Mouse (Mus musculus): ENCODE results near the gene Dlg2. TPM values are rescaled to one million over a fixed set of nuclear protein-coding genes. Genes with fewer than 3 reads are reported as not detected.
A peak's percentile ranks its signal among the peaks of the same experiment; 100 is the strongest.

The Dlg2 gene
- total RNA-seq (2021) = 52.8 and 71.9 TPM in 2 replicates
- long read RNA-seq, experiment 1, partial matches to known transcripts = 1 of 16 reads
- long read RNA-seq, experiment 1, other reads (novel, unspliced or antisense) = 15 of 16 reads
- long read RNA-seq, experiment 2, partial matches to known transcripts = 4 of 15 reads
- long read RNA-seq, experiment 2, other reads (novel, unspliced or antisense) = 10 of 15 reads

DNA sequence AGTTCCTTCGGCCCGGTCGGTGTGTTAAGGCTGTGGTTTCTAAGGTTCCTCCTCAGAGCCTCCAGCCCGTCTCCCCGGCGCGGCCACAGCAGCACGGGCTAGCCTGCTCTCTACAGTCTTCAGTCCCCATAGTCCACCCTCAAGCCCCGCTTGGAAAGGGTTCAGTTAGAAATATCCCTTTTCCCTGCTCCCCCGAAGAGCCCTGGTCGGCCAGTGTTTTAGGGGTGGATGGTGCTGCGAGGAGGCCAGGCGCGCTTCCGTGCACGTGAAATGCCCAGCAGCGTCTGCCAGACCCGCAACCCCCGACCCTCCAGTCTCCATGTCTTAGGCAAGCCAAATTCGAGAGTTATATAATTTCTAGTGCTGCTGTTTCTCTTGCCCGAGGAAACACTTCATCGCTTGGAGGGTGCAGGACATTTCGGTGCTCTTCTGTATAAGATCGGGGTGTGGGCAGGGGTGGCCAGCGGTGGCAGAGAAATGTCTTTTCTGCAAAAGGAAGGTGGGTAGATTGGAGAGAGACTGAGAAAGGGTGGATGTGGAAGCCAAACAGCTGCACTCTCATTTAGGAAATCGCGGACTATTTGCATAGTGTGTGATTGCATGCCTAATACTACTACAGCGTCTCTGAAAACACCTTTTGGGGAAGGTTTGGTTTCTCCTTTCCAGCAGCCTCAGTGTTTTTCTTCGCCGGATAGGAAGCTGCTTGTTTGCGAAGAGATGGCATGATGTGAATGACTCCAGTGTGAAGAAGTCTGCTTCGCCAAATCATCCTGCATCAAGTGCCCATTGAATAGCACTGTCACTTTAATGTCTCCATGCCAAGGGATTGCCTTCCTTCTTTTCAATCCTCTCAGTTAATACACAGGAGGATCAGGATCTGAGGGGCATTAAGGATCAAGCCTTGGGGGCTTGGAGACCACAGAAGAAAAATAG is at the start of gene Dlg2:
TSS of gene Dlg2 (plus strand) at position 360 of the 933 bp plus-strand sequence.
- DNase-seq = peak; percentile 16

DNA sequence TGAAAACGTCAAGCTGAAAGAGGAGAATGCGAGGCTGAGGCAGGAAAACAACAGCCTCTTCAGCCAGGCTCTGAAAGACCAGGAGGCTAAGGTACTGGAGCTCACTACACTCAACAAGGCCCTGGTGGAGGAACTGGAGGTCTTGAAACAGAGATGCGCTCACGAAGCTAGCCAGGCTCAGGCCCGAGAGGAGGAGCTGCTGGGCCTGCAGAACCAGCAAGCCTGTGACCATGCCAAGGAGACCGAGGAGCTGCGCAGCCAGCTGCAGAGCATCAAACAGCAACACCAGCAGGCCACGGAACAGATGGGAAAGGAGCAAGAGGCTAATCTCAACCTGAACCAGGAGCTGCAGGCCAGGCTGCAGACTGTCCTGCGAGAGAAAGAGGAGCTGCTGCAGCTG is 49.5 kb upstream of the Dlg2 start:
- peak; percentile 11 for DNase-seq

DNA sequence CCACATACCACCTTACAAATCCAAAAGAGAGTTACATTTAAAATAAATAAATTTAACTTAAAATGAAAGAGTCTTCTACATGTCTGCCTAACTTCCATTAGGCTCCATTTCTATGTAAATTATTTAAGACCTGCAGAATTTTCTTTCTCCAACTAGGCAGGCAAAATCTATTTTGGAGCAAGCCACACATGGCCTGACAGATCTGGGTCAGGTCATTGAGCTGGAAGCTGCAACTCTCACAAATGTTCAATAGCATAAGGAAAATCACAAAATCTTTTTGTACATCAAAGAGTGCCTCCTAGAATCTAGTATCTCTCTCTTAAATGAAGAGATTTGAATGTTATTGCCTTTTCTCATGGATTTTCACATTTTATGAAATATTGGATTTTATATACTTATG is 44.3 kb upstream of the Dlg2 start:
- no peak for DNase-seq

DNA sequence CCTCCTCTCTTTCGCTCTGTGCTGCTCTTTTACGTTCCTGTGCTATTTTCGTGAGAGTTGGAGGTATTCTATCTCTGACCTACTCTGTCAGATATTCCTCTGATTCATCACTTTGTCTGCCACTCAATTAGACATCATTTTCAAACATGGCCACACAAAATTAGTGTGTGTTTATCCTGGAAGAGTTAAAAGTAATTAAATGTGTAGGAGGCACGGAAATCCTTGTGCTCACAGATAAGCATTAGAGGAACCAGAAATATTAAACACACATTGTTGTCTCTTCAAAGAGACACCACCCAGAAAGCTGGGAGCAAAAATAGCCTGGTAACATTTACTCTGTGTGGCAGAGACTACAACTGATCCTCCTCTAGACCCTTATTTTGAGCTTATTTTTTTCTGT is 36.4 kb upstream of the Dlg2 start:
- no peak for DNase-seq

DNA sequence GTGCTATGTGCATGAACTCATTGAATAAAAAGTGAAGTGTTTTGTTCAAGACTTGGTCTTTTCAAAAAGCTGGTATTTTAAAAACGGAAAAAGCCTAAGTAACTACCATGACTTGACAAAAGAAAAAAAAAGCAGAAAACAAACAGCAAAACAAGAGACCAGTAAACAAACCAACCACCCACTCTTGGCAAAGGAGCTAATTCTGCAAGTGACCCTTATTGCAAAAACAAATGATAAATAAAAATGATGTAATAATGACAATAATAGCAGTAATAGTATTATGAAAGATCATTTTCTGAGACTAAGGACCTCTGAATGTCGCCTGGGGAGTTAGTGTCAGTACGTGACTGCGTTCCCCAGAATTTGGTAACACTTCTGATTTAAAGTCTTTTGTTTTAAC is 34.4 kb upstream of the Dlg2 start:
- no peak for DNase-seq

DNA sequence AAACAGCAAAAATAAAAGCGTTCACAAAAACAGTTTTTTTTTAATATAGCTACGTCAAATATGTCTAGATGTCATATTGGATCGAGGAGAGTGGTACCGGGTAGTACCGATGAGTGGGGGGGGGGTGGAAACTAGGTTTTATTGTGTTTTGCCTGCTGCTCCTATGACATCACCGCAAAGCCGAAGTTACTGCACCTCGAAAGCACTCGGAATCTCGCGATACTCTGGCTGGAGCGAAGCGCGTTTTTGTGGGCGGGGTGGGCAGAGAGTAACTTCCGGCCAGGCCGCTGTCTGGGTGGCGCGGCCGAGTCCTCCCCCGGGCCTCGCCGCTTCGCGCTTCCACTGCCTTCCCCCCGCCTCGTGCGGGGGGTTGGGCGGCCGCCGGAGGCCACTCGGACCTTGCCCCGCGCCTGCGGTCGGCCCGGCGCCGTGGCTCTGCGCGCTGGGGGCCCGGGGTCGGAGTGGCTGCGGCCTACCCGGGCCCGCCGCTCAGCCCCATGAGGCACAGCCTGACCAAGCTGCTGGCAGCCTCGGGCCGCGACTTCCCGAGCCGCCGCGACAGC is 33.9 kb upstream of the Dlg2 start, which contains the start of gene Crebzf:
TSS of gene Crebzf (plus strand) at position 212 of the 563 bp plus-strand sequence.
- peak; percentile 98 for DNase-seq

DNA sequence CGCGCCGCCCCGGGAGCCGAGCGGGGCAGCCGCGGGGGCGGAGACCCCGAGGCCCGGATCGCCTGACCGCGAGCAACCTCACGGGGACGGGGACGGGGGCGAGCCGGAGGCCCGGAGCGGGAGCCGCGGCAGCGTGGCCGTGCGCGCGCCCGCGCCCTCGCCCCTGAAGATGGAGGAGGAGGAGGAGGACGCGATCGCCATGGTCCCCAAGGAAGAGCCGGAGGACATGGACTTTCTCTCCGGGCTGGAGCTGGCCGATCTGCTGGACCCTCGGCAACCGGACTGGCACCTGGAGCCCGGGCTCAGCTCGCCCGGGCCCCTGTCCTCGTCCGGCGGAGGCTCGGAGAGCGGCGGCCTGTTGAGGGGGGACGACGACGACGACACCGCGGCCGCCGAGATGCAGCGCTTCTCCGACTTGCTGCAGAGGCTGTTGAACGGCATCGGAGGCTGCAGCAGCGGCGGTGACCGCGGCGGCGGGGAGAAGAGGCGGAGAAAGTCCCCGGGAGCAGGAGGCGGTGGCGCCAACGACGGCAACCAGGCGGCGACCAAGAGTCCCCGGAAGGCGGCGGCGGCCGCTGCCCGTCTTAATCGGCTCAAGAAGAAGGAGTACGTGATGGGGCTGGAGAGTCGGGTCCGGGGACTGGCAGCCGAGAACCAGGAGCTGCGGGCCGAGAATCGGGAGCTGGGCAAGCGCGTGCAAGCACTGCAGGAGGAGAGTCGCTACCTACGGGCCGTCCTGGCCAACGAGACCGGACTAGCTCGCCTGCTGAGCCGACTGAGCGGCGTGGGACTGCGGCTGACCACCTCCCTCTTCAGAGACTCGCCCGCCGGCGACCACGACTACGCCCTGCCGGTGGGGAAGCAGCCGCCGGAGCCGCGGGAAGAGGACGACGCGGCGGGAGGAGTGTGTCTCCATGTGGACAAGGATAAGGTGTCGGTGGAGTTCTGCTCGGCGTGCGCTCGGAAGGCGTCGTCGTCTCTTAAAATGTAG is 33.1 kb upstream of the Dlg2 start:
- peak; percentile 87 for DNase-seq

DNA sequence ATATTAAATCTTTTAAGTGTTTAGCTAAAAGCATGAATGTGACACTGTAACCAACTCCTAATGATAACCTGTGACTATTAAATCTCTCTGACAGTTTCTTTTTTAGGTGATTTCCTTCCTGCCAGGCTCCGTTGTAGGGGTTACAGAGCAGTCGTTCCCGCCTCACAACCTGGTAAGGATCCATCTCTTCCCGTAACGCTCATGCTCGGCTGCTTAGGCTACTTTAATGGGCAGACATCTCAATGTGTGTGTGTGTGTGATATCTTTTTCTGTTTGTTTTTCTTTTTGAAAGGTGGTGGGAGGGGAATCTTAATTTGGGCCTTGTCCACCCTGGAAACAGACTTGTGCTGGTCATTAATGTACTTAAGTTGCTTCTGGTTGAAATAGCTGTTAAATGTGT is 32.3 kb upstream of the Dlg2 start:
- no peak for DNase-seq

DNA sequence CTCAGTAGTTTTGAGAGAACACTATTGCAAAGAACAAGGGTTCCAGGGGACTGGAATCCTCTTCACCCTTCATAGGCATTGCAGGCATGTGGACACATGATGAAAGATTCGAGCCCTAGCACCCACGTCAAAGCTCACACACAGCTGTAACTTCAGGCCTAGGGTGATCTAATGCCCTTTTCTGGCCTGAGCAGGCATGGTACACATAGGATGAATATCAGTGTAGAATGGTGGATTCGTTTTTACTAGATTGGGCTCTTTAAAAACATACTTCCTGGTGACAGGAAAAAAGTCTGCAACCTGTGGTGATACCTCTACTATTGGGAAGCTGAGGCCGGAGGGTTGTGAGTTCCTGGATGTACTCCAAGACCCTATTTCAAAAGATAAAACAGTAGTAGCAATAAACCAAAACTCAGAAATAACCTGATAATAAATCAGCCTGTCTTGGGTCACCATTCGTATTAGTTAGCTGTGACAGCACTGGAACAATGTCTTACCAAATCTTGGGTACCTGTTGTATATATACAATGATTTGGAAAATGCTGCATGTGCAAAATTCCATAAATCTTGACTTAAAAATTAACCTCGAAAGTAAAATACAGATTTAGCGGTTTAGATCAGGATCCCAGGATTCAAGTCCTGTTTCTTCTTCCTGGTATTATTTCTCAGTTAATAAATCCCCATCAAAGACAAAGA is 20.2 kb upstream of the Dlg2 start:
- no peak for DNase-seq

DNA sequence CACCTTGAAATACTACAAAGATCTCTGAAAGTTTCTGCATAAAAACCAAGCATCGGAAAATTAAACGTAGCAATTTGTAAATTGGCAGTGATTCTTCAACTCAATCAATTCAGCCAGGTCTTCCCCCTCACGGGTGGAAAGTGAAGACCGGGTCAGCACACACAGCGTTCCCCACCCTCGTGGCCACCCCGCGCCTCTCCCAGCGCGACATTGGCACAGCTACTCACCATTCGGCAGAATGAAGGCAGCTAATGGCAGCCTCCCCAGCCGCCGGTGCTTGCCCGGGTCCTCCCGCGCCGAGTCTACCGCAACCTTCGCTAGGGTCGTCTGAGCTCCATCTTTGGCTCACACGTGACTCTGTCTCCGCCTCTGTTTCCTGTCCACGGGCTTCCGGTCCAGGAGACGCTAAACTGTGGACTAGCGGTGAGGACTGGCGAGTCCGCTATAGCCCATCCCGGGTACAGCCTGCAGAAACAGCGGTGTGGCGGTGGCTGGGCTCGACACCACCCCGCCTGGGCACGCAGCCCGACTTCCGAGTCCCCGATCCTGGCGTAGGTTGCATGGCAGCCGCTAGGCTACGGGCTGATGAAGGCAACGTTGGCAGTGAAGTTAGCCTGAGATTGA is 19.5 kb upstream of the Dlg2 start, which contains the start of gene Tmem126a:
TSS of gene Tmem126a (minus strand) at position 385 of the 624 bp plus-strand sequence.
- DNase-seq = peak; percentile 92

DNA sequence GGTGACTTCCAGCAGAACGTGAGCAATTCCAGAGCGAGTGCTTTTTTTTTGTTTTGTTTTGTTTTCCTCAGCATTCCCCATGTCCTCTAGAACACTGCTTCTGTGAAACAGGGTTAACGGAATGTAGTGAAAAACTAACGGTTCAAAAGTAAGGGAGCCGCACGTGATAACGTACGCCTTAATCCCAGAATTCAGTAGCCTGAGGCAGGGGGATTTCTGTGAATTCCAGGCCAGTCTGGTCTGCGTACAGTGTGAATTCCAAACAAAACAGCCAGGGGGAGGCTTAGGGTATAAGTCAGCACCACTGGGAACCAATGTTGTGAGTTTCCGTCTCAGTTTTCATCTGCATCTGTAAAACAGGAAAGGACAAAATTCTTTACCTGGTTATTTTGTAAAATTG is 19.0 kb upstream of the Dlg2 start:
- DNase-seq = peak; percentile 38

DNA sequence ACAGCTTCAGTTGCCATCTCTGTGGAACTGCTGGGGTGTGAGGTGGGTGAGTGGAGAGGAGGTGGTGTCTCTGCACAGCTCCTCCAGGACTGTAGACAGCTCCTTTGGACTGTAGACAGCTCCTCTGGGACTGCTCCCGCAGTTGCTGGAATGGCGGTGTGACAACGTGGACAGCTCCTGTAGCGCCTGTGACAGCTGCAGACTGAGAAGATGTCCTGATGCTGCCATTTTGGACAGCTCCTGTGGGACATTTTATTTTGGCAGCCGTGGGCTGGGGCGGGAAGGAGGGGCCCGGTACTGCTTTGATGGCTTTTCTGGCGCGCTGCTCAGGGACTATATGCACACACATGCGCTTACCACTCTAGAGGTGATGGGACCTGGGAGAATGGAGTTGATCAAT is 16.1 kb upstream of the Dlg2 start:
- peak; percentile 29 for DNase-seq

DNA sequence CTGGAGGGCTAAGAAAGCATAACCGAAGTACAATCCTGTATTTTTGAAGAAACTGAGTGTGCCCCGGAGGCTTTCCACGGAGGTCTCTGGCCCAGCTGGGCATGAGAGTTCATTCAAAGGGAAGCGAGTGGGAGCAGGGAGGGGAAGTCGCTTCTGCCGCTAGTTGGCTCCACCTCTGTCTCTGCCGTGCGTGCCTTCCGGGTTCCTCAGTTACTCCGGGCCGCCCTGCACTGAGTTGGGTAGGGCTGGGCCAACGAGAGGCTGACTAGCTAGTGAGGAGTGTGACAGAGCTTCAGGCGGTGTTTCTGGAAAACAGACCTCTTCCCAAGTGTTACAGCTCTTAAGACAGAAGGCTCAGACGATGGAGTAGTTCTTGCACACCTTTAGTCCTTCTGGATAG is 15.5 kb upstream of the Dlg2 start:
- DNase-seq = peak; percentile 68

DNA sequence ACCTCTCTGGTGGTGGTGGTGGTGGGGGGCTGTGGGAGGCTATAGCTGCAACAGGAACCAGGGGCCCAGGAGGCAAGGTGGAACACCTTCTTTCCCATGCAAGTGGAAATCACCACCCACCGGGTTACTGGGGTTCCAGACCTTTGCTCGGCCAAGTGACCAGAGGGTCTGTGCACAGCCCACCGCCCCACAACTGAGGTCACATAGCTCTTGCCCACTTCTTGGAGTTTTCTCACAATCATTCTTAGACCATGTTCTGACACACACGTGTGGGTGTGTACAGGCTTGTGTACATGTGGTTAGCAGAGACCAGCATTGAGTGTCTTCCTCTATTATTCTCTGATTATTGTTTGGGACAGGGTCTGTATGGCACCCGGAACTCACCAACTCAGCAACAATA is 15.0 kb upstream of the Dlg2 start:
- no peak for DNase-seq

DNA sequence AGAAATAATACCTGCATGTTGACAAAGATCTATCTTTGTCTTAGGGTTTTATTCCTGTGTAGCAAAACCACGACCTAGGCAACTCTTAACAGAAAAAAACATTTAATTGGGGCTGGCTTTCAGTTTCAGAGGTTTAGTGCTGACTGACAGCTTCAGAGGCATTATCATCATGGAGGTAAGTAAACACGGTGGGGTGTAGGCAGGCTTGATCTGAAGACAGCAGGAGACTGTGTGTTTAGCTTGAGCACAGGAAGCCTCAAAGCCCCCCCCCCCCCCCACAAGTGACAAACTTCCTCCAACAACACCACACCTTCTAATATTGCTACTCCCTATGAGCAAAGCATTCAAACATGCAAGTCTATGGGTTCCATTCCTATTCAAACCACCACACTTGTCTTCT is 3.0 kb upstream of the Dlg2 start:
- DNase-seq = no peak

DNA sequence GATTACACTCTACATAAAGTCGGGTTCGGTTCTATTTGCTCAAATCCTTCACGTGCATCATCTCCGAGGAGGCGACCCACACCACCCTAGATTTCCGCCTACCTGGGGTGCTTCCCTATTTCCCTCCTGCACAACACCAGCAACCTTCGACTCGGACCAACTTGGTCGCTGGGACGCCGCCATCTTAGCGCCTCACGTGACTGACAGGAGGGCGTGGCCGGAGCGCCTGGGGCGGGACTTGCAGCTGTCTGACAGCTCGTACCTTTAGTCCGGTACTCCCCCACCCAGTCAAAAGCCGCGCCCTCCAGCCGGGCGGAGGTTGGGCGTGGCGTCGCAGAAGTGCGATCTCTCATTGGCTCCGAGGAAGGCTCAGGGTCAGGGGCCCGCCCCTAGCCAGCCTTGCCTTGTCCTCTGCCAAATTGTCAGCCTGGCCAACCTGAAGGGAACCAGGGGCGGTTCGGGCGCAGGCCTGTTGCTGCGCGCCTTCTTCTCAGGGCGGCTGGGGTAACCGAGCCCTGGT is 619 bp upstream of the Dlg2 start, which contains the start of gene Tmem126b:
TSS of gene Tmem126b (minus strand) at position 209 of the 520 bp plus-strand sequence.
- peak; percentile 99 for DNase-seq

DNA sequence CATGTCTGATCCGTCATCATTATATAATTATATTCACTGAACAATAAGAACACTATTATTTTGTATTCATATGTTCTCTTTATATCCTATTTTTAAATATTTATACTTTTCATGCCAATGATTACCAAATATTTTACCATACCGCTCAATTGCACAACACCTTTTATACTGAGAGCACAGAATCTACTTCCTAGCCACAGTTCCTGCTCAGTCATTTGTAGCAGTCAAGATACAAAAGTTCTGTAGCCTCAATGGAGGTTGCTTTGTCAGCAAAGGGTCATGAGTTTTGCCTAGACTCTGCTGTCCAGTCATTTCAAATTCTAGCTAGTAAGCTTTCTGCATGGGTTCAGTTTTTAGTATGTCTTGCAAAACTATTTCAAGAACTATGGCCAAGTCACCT is 6.1 kb downstream of the Dlg2 start:
- DNase-seq = no peak

DNA sequence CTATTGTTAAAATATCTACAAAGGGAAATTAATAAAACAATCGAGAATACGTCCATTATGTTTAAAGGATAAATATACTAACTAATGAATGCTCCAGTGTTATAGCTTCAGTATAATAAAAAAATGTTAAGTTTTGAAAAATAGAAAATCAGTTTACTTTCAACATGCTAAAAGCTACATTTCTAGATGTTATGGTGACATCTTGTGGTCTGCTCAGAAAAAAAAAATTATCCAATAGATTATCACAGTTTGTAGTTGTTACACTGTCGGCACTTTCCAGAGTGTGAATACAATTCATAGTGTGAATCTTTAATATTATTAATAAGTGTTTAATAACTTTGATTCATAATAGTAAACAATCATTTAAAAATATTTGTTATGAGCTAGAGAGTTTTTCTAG is 31.7 kb downstream of the Dlg2 start:
- no peak for DNase-seq

DNA sequence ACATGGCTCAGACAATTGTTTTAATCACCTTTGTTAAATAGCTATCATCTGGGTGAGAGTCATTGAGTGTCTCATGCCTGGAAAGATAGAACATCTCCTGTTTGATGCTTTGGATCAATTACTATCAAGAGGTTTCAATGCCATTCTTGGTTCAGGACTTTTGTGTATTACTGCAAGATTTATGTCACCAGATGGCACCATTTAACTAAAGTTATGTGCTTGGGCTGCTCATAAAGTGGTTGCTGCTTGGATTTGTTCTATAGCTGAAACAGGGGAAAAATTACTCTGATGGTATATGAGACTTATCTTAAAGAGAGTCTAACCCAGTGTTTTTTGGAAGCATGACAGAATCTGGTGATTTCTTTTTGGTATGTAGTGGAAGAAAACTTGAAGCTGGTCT is 35.8 kb downstream of the Dlg2 start:
- DNase-seq = no peak

Measured in adrenal gland, postnatal 14 days (tissue).